Mouse (Mus musculus): ENCODE measurements around the gene 2310034G01Rik.

GRCm38 (mm10) chr19:46374477-46375088 is 24.5 kb upstream of the 2310034G01Rik start:
- TF ChIP-seq CTCF (IDR thresholded peaks at IDR 0.05; ENCODE audit: insufficient read depth, low read depth, low read length) (no peak), POLR2A (IDR thresholded peaks at IDR 0.05; ENCODE audit: insufficient read depth, low read depth, low read length) (no peak)
